Mouse (Mus musculus) MEL (cell line): Measurements from ENCODE around the gene Akain1. TPM values are rescaled to one million over a fixed set of nuclear protein-coding genes. Genes with fewer than 3 reads are reported as not detected.

ENCODE experiments used
- DNase-seq: peaks from one replicate; pipeline ENCODE4 v3.0.0; 2011; ENCODE audit warnings: low read depth, low spot score
- H3K27ac ChIP-seq: 2 replicates; pipeline ENCODE4 v1.5.1; 2012; ENCODE audit warnings: low read depth, mild to moderate bottlenecking, control low read depth, low read length, moderate library complexity; ENCODE audit not compliant: control insufficient read depth
- H3K27me3 ChIP-seq, 2 experiments: fragments of 150-350 bp in 1 of 2; sonication (generic) in 1 of 2; 2 replicates each; pipeline ENCODE4 v1.6.1; 2012; ENCODE audit warnings: low read length in 2 of 2, mild to moderate bottlenecking in 2 of 2, improper control_type of control experiment in 1 of 2, moderate library complexity in 1 of 2; ENCODE audit not compliant: insufficient read depth in 2 of 2, control insufficient read depth in 1 of 2
- H3K36me3 ChIP-seq, 2 experiments: 2 replicates each; pipeline ENCODE4 v1.6.1; 2012 to 2014; ENCODE audit warnings: low read length in 2 of 2, improper control_type of control experiment in 1 of 2, inconsistent platforms in 1 of 2, mild to moderate bottlenecking in 1 of 2; ENCODE audit not compliant: insufficient read depth in 2 of 2, control insufficient read depth in 1 of 2
- H3K4me1 ChIP-seq, 2 experiments: fragments of 150-350 bp in 1 of 2; sonication (generic) in 1 of 2; 2 replicates each; pipeline ENCODE4 v1.6.1; 2012; ENCODE audit warnings: low read length in 2 of 2, improper control_type of control experiment in 1 of 2, mild to moderate bottlenecking in 1 of 2; ENCODE audit not compliant: insufficient read depth in 2 of 2, control insufficient read depth in 1 of 2
- H3K4me3 ChIP-seq, 2 experiments: fragments of 150-350 bp in 1 of 2; sonication (generic) in 1 of 2; 2 replicates each; pipeline ENCODE4 v1.5.1; 2012; ENCODE audit warnings: low read depth in 2 of 2, low read length in 2 of 2, mild to moderate bottlenecking in 2 of 2, moderate library complexity in 2 of 2, control low read depth in 1 of 2, improper control_type of control experiment in 1 of 2; ENCODE audit not compliant: control insufficient read depth in 1 of 2, insufficient read depth in 1 of 2
- H3K79me2 ChIP-seq: 2 replicates; pipeline ENCODE4 v1.6.1; 2012; ENCODE audit warnings: mild to moderate bottlenecking, low read length, moderate library complexity; ENCODE audit not compliant: control insufficient read depth, poor library complexity, insufficient read depth
- H3K9ac ChIP-seq: 2 replicates; pipeline ENCODE4 v1.6.1; 2012; ENCODE audit warnings: low read depth, mild to moderate bottlenecking, control low read depth, low read length, moderate library complexity; ENCODE audit not compliant: control insufficient read depth, poor library complexity, severe bottlenecking
- H3K9me3 ChIP-seq: fragments of 150-350 bp; sonication (generic); replicated peaks from 2 replicates; pipeline ENCODE4 v1.6.1; 2012; ENCODE audit warnings: mild to moderate bottlenecking, low read length, improper control_type of control experiment, moderate library complexity; ENCODE audit not compliant: insufficient read depth
- ETS1 ChIP-seq: IDR thresholded peaks from 2 replicates; pipeline ENCODE4 v1.6.1; 2012; ENCODE audit warnings: low read depth, mild to moderate bottlenecking, inconsistent platforms, low read length, improper control_type of control experiment, moderate library complexity
- GABPA ChIP-seq: IDR thresholded peaks from 2 replicates; pipeline ENCODE4 v1.6.1; 2012; ENCODE audit warnings: low read depth, mild to moderate bottlenecking, inconsistent platforms, low read length, improper control_type of control experiment, moderate library complexity
- MAFK ChIP-seq: IDR thresholded peaks from 2 replicates; pipeline ENCODE4 v1.6.1; 2011; ENCODE audit warnings: low read depth, mild to moderate bottlenecking, low read length, improper control_type of control experiment, borderline replicate concordance
- MXI1 ChIP-seq: IDR thresholded peaks from 2 replicates; pipeline ENCODE4 v1.6.1; 2011; ENCODE audit warnings: mild to moderate bottlenecking, low read depth, low read length, improper control_type of control experiment
- polyA plus RNA-seq, 2 experiments: library from polyadenylated mRNA; stranded (reverse) in 1 of 2; unstranded in 1 of 2; fragments of >175 nt in 1 of 2; fragments of >200 nt in 1 of 2; gene quantifications; 2 replicates each; pipeline versions ENCODE4 v1.2.1 to v1.2.4; 2012; ENCODE audit warnings: low replicate concordance in 2 of 2, low read depth in 1 of 2; ENCODE audit not compliant: insufficient read length in 2 of 2, insufficient read depth in 1 of 2, missing spikeins in 1 of 2
- total RNA-seq: library from RNA; depleted of rRNA; stranded (reverse); fragments of 300-350 nt; gene quantifications from 2 replicates; pipeline ENCODE4 v1.2.3, GENCODE M21; 2012; rRNA removed

Akain1 gene
- total and polyA plus RNA-seq, 3 experiments: not detected

DNA sequence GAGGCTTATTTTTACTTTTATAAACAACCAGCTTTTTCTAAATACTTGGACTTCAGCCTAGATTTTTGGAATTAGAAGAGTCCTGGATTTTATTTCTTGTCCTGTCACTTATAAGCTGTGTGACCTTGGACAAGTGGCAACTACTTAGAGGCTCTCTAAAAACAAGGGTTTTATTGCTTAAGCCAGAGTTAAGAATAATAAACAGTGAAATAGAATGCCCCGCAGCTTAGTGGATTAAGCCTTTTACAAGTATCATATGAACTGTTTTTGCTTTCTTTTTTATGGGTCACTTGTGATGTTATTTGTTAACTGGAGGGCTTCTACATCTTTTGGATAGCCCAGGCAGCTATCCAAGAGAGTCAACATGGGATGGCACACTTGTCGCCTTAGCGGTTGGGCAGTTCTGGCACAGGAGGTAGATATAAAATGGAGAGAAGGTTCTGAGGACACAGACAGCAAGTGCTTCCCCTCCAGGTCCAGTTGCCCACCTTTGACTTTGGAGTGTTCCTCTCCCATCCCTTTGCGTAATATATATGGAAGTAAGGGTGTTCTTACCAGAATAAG lies 77.3 kb downstream of the Akain1 start (continued):
- TF ChIP-seq MAFK: no peak

DNA sequence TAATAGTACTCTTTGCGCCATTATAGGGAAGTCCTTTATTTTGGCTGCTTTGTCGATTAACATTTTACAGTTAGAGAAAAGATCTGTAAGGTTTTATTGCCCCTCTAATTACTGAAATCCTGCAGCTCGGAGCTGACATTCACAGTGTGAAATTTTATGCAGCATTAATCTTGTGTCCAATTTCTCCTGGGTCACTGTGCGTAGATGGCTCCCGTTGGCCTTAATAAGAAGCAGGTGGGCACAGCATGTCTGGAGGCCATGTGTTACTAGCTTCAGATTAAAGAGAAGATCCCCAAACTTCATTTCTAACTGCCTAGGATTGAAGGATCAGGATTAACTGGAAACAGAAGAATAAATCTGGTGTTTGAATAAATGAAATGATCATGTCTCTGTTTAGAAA lies 92.3 kb downstream of the Akain1 start:
- Histone ChIP-seq H3K36me3 (no peaks in the 10 kb centered on the region), H3K9me3 (no peaks in the 10 kb centered on the region), H3K27me3 (no peaks in the 10 kb centered on the region), H3K4me1 (no peaks in the 10 kb centered on the region), H3K4me3 (no peak overlapping the region), H3K27ac (no peak overlapping the region), H3K9ac (no peak overlapping the region), H3K79me2 (no peaks in the 10 kb centered on the region)
- TF ChIP-seq MXI1 (no peak), GABPA (no peak), ETS1 (no peak)
- DNase-seq: no peak

Other genes starting within 250 kb of the Akain1 start
- 8.7 and 9.0 TPM in 2 replicates for gene Zbtb14, start 56.3 kb upstream of the Akain1 start, total RNA-seq
- gene Zbtb14, start 56.3 kb upstream of the Akain1 start, polyA plus RNA-seq: 10 to 100 TPM in 1 of 2 experiments, not detected in 1; 11.9 TPM